Mouse (Mus musculus): ENCODE data around the gene March6.

March6 gene

DNA sequence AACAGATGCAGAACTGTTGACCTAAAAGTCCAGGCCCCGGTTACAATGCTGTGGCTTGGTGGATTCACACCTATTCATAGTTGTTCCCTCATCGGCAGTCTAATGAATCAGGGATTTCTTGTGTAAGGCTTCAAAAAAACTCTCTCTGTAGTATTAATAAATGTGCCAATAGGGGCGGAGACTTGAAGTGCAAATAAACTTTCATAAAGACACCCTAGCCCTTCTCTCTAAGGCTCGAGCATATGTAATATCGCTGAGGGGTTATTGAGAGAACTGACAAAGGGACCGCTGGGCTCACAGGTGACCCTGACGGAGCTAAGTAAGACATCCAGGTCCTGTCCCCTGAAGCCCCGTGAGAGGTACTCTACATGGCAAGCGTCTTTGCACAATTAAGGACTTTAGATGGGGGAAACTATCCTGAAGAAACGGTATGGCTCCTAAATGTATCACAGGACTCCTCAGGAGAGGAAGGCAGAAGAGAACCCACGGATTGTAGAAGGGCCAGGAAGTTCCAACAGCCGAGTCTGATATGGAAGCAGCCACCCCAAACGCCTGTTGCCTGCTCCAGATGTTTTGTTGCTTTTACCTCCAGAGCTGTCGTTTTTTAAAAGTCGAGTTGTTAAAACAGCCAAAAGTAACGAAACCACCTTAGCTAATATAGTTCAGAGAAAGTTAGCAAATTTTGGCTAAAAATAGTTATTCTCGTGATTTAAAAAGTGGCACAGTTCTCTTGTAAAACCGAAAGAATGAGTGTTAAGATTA lies 78.3 kb downstream of the March6 start:
- no peak for DNase-seq

DNA sequence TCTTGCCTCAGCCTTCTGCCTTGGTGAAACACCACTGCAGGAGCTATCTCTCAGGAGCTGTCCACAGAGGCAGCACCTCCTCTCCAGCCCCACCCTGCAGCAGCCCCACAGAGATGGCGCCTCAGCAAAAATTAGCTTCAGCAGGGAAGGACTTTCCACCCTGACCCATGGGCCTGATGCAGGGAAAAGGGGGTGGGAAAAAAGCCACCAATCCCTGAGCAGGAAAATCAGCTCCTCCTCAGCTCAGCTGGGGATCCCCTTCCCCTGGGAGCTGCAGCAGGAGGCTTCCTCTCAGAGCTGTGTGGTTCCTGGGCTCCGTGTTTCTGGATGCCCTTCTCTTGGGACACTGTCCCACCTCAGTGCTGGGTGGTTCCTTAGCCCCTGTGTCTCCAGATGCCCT lies 81.1 kb downstream of the March6 start:
- DNase-seq, result no peak

DNA sequence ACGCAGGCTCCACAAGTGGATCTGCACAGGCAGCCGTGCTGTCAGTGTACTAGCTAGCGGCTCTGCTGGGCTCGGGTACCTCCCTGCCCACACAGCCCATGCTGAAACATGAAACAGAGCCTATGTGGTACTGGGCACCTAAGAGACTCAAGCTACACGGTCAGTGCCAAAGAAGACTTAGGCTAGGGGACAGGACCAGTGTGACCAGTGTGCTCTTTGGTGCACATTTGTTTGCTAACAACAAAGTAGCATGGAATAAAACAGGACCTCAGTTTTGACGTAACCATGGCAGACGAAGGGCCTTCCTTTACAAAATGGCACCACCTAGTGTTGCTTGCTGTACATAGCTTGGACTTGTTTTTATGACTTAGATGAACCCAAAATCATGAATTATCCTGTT lies 83.7 kb downstream of the March6 start:
- DNase-seq, result no peak

DNA sequence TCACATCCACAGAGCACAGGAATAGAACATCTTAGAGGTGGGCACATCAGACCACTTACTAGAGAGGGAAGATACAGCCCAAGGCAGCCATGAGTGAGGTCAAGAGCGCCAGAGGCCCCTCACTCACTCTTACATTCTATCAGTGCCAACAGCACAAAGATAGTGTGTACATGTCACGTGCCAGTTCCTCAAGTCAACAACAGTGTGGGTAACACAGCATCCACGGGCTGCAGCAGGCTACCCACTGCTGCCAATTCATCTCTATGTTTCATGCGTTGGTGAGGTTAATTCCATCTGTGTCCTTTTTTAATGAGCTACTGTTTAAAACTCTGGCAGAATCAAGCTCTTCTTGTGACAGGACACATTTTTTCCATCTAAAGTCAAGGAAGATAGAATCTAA lies 88.2 kb downstream of the March6 start:
- DNase-seq, result no peak

DNA sequence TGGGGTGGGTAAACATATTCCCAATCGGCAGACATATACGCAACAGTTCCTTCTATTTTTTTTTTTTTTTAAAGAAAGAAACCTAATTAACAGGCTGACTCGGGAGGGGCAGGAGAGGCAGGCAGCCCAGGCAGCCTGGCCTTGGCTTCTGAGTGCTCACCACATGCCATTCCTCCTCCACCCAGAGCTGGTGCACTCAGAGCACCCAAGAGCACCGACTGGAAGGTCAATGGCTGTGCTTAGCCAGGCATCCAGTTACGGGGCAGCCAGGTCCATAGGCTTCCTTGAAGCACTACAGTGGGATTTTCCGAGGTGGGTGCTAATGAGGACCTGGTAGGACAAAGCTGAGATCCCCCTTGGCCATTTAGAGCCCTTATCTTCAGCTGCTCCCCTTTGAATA lies 88.9 kb downstream of the March6 start:
- DNase-seq, result no peak

DNA sequence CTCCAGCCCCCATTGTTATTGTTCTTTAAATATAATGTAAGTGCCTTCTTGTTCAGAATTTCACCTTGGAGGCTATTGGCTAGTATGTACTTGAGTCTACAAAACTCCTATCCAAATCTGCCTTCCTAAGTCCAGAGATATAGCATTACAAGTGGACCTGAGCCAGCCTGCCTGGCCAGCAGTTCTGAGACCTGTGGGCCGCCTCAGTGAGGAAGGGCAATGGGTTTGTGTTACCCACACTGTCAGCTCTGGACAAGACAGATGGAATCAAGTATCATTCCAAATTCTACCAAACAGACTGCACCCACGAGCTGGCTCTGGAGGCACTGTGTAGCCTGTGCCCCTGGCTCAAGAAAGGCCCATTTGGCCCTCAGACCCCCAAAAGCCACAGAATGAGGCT lies 94.0 kb downstream of the March6 start:
- DNase-seq, result no peak

DNA sequence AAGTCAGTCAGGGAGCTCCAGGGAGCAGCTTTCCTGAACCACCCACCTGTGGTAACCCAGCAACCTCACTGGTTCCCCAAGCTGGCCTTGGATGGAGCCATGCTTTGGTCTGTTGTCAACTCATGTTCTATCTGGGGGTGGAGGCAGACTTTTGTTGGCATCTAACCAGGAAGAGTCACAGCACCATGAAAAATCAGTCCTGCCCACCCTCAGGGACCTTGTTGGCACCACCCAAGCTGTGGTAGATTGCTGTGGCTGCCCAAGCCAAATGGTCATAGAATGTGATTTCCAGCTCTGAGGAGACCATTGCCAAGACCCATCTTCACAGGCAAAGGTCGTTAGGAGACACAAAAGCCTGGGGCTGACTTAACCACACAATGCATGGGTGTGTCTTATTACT lies 94.8 kb downstream of the March6 start:
- no peak for DNase-seq

DNA sequence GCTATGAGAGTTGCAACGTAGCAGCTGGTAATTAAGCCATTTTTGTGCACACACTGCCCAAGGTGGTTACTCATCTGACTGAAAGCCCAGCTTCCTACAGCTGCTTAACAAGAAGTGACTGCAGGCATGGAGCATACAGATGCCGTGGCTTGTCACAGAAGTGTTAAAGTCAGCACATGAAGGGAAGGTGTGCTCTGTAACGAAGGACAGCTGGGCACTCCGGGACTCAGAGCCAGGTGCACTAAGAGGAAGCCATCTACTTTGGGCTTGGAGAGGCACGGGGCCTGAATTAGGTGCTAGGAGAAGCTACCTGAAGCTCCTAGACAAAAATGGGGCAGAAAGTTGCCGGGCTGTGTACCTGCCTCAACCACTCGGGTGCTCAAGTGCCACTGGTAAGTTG lies 97.1 kb downstream of the March6 start:
- DNase-seq, result no peak

DNA sequence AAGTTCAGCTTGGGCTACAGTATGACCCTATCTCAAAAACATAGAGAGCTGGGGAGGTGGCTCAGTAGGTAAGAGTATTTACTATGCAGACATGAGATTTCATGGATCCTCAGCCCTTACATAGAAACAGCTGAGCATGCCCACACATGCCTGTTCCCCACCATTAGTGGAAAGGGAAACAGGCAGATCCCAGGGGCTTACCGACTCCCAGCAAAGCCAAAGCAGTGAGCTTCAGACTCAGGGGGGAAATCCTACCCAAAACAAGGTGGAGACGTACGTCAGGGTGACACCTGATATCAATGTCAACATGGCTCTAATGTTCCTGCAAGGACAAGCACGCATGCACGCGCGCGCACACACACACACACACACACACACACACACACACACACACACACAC lies 99.0 kb downstream of the March6 start:
- DNase-seq, result no peak

DNA sequence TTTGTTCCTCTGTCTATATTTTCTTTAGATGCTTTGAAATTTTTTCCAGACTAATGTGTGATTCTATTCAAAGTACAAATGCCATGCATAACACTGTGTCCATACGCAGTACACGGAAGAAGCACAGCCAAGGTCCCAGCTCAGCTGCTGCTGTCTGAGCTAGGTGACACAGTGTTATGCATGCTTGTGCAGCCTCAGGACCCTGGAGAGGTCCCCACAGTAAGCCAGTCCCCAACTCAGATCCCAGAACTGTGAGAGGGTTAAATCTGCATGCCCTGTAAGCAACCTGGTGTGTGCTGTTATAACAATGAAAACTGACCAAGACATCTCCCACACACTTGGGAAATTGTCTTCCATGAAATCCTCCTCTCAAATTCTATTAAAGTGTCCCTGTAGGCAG lies 100.8 kb downstream of the March6 start:
- DNase-seq, result no peak

DNA sequence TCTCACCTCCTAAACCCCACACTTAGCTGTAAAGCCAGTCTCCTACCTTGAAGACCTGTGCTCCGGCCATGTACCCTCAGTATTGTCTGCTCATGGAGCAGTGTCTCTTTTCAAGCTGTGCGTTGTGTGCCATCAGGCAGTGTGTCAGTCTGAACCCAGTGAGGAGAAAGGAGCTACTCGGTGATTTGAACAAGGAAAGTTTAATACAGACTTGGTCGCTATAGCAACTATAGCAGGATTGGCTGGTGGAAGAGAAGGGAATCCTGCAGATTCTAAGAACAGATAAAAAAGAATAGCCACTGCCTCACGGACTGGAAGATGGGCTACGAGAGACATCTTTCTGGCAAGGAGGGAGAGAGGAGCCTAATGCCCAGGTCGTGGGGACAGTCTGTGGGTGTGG lies 101.4 kb downstream of the March6 start:
- DNase-seq, result no peak

DNA sequence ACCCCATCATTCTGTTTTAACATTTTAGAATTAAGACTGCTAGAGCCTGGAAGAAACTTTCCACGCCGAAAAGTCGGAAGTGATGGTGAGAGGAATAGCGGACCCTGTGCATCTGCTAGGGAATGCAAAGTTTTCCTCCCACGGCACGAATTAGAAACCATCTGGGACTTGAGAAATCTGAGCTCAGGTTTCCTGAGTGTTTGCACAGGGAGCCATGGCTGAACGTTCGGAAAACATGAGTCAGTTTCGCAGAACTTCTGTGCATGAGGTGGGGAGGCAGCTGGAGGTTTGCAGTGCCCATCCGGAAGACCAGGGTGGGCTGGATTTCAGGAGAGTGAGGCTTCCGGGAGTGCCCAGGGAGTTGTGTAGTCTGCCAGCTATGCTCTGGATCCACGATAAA lies 102.3 kb downstream of the March6 start:
- DNase-seq, result no peak

DNA sequence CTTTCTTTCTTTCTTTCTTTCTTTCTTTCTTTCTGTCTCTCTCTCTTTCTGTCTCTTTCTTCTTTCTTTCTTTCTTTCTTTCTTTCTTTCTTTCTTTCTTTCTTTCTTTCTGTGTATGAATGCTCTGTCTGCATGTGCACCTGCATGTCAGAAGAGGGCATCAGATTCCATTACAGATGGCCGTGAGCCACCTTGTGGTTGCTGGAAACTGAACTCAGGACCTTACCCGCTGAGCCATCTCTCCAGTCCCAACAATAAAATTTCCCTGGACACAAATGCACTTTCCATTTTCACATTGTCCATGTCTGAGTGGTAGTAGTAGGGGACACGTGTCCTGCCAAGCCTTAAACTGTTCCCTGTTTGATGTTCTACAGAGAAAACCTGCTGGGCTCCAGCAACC lies 103.5 kb downstream of the March6 start:
- DNase-seq, result no peak

DNA sequence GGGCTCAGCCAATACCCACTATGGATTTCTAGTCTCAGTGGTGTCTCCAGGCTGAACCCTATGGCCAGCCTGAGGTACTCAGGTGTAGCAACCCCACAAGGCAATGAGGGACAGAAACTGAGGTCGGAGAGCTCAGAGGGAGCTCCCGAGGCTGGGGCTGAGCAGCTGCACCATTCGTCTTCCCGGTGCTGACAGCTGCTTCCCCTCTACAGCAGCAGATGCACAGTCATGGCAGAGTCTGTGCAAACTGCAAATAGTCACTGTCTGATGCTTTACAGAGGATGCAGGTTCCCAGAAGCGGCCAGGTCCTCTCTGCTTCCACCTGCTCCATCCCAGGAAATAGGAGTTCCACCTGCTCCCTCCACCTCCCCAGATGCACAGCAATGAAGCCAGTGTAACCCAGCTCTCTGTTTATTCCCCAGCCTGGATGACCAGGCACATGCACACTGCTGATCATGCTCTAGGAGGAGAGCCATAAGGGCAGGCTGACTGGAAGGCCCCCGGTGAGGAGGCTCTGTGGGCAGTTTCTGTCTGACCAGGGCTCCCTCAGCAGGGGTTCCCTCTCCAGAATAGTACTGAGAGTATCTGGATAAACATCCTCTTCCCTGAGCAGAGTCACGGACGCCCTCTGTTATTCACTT lies 104.7 kb downstream of the March6 start:
- DNase-seq, result no peak

DNA sequence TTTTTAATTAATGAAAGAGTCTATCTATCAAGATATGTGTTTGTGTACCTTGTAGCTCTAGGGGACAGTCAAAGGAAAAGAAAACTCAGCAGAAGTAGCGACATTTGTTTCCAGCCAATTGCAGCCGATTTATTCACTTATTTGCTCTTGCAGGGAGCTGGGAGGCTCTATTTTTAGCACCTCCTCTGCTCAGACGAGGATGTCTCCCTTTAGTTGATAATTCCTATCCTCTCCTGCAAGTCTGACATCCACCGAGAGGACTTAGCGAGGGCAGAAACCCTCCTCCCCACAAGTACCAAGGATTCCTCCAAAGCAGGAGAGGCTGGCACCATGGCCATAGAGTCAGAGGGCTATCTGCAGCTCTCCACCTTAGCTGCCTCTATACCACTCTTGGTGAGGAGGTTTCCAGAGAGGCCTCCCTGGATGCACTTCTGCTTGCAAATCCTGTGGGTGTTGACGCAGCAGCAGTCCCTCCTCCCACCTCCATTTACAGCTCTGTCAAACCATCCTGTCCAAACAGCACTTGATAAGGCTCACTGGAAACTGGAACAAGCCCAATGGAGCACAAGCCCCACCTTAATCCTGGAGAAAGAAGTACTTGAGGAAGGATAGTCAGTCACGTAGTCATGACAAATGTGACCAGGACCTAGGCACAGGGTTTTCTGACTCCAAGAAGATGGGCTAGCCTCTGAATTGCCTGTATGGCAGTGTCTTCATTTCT lies 108.0 kb downstream of the March6 start:
- no peak for DNase-seq

DNA sequence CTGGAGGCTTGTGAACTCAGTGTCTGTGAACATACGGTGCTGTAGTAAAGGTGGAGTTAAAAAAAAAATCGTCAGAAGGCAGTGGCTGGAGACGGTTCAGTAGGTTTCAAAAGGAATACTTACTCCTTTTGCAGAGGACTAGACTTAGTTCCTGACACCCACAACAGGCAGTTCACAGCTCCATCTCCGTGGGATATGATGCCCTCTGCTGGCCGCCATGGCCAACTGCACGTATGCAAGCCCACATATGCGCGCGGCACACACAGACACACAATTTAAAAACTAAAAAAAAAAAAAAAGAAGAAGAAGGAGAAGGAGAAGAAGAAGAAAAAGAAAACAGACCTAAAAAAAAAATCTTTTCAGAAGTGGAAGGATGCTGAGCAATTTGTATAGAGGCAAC lies 111.8 kb downstream of the March6 start:
- DNase-seq, result peak; percentile 42

DNA sequence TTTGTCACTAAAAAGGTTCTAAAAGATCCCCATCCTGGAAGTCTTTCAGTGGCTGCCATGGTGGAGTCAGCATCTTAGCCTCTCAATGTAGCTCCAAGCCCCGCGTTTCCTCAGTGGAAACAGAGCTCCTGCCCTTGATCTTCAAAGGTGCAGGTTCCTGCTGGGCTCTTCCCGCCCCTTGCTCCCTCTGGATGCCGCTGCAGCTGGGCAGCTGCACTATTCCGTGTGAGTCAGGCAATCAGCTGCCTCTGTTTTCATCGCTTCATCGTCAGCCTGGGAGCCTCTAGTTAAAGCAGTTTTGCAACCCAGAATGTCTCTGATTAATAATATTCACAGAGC lies 112.2 kb downstream of the March6 start:
- DNase-seq, result no peak

DNA sequence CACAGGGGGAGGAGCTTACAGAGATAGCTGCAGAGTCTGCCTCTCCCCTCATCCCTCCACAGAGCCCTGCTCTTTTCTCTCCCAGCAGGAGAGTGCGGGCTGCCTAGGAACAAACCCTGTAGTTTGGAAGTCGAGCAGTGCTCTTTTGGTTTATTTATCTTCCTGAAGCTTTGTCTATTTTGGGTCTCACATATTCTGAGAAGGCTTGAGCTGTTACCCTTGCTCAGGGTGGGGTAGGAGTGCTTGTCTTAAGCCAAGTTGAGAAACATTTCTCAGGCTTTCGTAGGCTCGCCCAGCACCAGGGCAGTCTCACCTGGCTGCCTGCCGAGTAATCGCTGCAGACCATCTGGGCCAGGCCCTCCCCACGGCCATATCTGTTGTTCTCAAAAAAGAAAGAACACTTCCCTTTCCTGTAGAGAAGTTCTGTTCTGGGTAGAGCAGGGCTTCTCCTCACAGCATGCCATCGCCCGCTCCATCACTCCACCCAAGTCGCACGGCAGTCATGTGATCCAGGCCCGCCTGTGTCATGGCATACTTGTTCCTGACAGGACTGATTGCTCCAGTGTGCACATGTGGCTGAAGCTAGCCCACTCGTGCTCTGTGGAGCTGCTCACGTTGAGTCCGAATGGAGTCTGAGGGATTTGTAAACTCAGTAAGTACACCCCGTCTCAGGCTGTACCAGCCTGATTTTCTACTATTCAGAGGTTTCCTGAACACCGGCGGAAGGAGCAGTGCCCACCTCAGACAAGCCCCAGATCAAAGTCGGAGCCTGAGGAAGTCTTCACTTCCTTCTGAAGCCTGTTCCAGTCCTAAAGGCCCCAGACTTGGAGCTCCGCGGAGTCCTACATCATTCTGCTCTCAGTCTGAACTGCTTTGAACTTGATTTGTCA lies 112.8 kb downstream of the March6 start:
- peak; percentile 34 for DNase-seq

DNA sequence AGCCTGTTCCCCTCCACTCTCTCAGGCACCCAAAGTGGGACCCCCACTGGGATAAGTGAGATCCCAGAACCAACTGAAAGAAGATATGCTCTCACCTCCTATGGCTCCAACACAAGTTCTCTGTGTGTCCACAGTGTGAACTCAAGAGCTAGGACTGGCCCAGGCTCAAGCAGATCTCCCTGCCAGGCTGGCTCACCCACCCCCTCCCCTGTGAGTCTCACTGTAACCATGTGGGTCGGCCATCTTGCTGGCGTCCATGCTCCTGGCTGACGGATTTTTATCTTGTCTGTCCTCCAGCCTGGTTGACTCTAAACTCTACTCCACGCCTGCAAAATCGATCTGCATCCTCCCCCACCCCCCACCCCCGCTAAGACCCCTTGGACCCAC lies 113.5 kb downstream of the March6 start:
- no peak for DNase-seq

DNA sequence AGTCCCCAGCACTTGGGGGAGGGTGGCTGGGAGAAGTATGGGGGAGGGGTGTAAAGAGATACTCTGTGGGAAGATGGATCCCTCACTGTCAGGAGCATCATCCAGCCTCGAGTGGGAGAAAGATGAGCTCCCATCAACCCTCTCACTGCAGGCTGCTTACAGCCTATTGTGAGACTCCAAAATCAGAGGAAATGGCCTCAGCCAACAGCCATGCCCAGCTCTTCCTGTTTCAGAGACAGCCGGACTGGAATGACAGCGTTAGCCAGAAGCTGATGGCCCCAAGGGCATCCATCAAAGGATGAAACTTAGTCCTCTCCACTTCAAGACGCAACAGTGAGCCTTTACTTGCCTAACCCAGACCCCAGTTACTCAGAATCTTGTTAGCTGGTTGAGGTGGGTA lies 115.7 kb downstream of the March6 start:
- no peak for DNase-seq

DNA sequence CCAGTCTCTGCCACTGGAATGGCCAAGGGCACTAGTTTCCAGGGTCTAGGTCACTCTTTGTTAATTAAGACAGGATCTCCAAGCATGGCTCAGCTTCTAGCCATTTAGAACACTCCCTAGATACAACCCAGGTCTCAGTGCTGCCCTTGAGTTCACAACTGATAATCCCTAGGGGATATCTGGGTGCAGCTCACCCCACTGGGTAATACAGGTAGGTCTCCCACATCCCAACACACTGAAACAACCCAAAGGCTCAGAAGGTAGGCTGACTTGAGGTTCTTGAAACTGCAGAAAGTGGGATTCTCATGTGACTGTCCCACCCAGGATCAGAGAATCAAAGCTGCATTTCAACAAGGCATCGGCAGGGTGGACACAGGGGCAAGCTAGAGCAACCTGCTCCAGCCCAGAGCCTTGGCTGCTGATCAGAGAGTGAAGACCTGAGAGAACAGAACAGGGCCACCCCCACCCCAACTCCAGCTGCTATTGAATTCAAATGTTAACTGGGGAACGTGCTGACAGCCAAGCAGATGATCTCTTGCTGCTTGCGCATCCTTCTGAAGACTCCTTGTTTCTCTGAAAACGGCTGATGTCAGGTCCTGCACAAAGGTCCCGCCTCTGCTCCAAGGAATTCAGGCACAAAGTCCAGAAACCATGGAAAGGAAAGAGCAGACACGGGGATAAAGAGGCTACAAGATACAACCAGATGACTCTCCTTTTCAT lies 116.5 kb downstream of the March6 start:
- no peak for DNase-seq

DNA sequence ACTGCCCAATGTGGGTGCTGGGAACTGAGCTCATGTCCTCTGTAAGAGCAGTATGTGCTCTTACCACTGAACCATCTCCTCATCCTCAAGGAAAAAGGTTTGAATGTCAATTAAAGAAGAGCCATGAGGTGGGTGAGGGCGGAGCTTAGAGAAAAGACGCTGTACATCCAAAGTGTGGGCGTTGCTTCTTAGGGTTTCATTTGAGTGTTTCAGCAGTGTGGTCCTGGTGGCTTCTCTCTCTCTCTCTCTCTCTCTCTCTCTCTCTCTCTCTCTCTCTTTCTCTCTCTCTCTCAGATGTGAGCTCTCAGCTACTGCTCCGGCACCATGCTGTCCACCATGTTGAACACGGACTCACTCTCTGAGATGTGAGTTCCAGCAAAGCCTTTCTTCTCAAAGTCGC lies 117.2 kb downstream of the March6 start:
- no peak for DNase-seq

DNA sequence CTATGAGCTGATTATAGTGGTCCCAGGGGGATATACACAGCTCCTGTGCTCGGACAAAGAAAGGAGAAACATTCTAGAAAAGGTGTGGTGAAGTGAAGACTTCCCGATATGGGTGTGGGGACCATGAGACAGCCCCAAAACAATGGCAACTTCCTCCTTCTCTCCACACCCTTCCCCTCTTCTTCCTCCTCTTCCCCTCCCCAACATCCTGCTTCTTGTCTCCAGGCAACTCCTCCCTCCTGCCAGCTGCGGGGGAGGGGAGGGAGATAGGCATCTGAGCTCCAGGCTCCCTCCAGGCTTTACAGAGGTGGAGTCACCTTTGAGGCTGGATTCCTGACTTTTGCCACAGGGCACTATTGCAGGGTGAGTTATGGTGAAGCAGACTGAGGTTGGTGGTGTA lies 117.9 kb downstream of the March6 start:
- DNase-seq, result no peak

All from right cerebral cortex, postnatal 4 days (tissue).